Mouse (Mus musculus): ENCODE results near the gene Rin3.

DNA sequence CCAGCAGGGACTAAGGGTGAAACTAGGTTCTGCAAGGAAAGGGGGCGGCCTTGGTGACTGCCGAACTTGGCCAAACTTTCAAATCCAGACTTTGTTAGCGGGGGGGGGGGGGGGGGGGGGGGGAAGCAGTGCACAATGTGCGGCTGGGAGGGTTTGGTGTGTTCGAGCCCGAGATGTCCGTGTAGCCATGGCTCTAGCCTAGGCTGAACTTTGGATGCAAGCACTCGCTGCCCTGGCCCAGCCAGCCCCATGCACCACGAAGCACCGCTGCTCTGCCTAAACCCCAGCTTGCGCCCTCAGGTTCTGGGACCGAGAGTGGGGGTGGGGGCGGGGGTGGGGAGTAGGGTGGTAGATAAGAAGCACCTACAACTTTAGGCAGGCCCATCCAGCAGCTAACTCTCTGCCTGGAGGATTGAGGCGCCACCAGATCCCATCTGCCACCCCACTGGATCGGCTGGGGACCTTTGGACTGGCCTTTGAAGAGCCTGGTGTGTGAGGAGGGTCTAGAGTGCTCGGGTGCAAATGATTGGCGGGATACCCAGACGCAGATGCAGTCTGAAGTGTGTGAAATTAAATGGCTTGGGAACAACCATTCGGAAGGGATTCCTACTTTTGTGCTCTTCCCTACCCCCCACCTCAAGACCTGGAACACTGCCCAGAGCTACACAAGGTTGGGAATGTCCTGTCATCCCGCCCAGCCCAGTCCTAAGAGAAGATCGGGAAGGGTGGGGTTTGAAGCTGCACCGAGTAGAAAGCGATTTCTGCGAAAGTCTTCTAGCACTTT, 827 bp downstream of the Rin3 start:
- TF ChIP-seq CTCF (IDR thresholded peaks at IDR 0.05; ENCODE audit: insufficient read depth, low read length) = no peak
- no peak; the same call in 1 of the 2 replicates for TF ChIP-seq POLR2A (IDR thresholded peaks at IDR 0.05; ENCODE audit: borderline replicate concordance, extremely low read depth, low read depth, low read length)
